25 mouse cellular contexts compared by ENCODE assay signal in the genomic region with DNA sequence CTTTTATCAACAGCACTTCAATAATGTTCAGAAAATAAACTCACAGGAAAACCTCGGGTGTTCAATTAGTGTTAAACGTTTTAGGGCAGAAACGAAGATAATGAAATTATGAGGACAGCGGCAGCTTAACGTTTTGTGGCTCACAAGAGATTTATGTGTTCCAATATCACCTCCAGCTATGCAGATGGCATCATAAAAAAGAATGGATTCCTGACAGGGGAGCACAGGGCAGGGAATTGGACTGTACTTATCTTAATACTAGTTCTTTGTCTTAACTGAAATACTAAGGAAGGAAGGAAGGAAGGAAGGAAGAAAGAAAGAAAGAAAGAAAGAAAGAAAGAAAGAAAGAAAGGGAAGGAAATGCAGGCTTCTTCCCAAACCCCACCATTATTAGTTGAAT.
"Had no signal": no experiment of that assay in that cellular context is flagged by ENCODE, and none has a peak within 500 bp of the region (broad histone marks: within the 10 kb centered on the region; RNA-seq: fewer than 3 reads in every experiment).

No protein-coding gene starts in this region.

- H3K36me3 ChIP-seq: forebrain, embryonic 15.5 days; heart, embryonic 13.5 days; heart, embryonic 15.5 days; kidney, embryonic 15.5 days; limb, embryonic 12.5 days; liver, embryonic 13.5 days had no signal

- H3K9ac ChIP-seq: forebrain, embryonic 15.5 days; forebrain, postnatal 0 days; heart, embryonic 13.5 days; heart, embryonic 15.5 days; kidney, embryonic 15.5 days; limb, embryonic 12.5 days; liver, embryonic 13.5 days had no signal

- H3K9me3 ChIP-seq: forebrain, embryonic 15.5 days; heart, embryonic 13.5 days; heart, embryonic 15.5 days; kidney, embryonic 15.5 days; limb, embryonic 12.5 days; liver, embryonic 13.5 days had no signal

- DNase-seq: forebrain, postnatal 0 days; gastrocnemius, postnatal 14 days; gastrocnemius, postnatal 36 days; heart, adult 11 months; heart, adult 2 months; heart, postnatal 14 days; heart, postnatal 36 days; kidney, adult 11 months; kidney, adult 2 months; kidney, adult 9 months; kidney, postnatal 14 days; kidney, postnatal 36 days; layer of hippocampus, adult 9-11 months; layer of hippocampus, postnatal 36 days; liver; liver, embryonic 13.5 days had no signal

- H3K4me3 ChIP-seq: forebrain, embryonic 15.5 days; heart, adult 2 months; heart, embryonic 13.5 days; heart, embryonic 15.5 days; kidney, embryonic 15.5 days; limb, embryonic 12.5 days; liver, embryonic 13.5 days had no signal

- H3K4me1 ChIP-seq: forebrain, embryonic 15.5 days; heart, embryonic 15.5 days; kidney, embryonic 15.5 days; liver, embryonic 13.5 days had no signal

- H3K27me3 ChIP-seq: forebrain, embryonic 15.5 days; heart, embryonic 13.5 days; heart, embryonic 15.5 days; kidney, embryonic 15.5 days; limb, embryonic 12.5 days; liver, embryonic 13.5 days had no signal

- H3K27ac ChIP-seq: forebrain, embryonic 15.5 days; heart, adult 2 months; heart, embryonic 13.5 days; heart, embryonic 15.5 days; kidney, embryonic 15.5 days; kidney, postnatal 0 days; limb, embryonic 12.5 days; liver, embryonic 13.5 days had no signal

- ATAC-seq: forebrain, embryonic 15.5 days; forebrain, postnatal 0 days; intestine, embryonic 16.5 days had no signal

- H3K4me2 ChIP-seq: forebrain, embryonic 15.5 days; heart, embryonic 11.5 days; heart, embryonic 13.5 days; heart, embryonic 15.5 days; kidney, embryonic 15.5 days; limb, embryonic 12.5 days; liver, embryonic 11.5 days; liver, embryonic 13.5 days had no signal
